Mouse (Mus musculus): ENCODE results near the gene Brox. TPM values are rescaled to one million over a fixed set of nuclear protein-coding genes. Genes with fewer than 3 reads are reported as not detected.

Gene Brox
- total RNA-seq, 2 experiments from 2014 or later, result 32.8 to 37.8 TPM

Other genes starting within 250 kb of the Brox start
- 1 to 10 TPM; 6.6 to 6.8 TPM for gene Disp1, start 75.7 kb downstream of the Brox start, total RNA-seq (2021)
- gene Aida, start 679 bp downstream of the Brox start, total RNA-seq (2021), result 10 to 100 TPM; 23.4 to 32.9 TPM
- gene Mia3, start 72.3 kb upstream of the Brox start, total RNA-seq (2021), result 100 to 1,000 TPM; 102 to 117 TPM
- gene Taf1a, start 91.7 kb upstream of the Brox start, total RNA-seq (2021), result 10 to 100 TPM; 12.5 to 15.8 TPM
- under 1 TPM in 1 of 2 experiments, not detected in 1; 0.10 TPM for gene Hhipl2, start 120.9 kb upstream of the Brox start, total RNA-seq (2021)